7 mouse cellular contexts compared by ENCODE assay signal in the genomic region with DNA sequence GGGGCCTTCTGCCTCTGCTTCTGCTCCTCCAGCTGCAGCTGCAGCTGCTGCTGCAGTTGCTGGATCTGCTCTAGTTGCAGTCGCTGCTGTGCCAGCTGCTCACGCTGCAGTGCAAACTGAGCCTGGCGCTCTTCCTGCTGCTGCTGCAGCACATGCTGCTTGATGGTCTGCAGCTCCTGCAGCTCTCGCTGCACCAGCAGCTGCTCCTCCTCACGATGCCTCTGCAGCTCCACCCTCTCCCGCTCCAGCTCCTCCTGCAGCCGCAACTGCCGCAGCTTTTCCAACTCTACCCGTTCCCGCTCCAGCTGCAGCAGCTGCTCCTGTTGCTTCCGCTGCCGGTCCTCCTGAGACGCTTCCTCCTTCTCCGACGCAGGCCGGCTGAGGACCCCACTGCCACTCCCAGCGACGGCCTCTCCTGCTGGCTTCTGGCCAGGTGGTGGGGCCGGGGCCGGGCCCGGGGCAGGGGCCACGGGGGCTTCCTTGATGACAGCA. TPM values are rescaled to one million over a fixed set of nuclear protein-coding genes. Genes with fewer than 3 reads are reported as not detected.
DNase-seq lines count a peak whose midpoint lies in the region; ATAC-seq and TF ChIP-seq lines count a peak whose summit lies in the region.

No protein-coding gene starts in this region.

- H3K9ac ChIP-seq in lung, embryonic 14.5 days = peak overlapping the region; percentile 49
- H3K9ac ChIP-seq in forebrain, embryonic 13.5 days = 0 out of 2 replicates have a peak overlapping the region, but pooled peaks have one; percentile 3
- H3K9ac ChIP-seq in limb, embryonic 14.5 days (ENCODE audit: low read depth, low read length, severe bottlenecking) = peak overlapping the region; percentile 61
- H3K9ac ChIP-seq in neural tube, embryonic 13.5 days = peak overlapping the region; percentile 38; the same call in 1 of the 2 replicates

- peak; percentile 61 for DNase-seq in lung, embryonic 14.5 days
- no peak for DNase-seq in lung, postnatal 14 days
- peak; percentile 29 for DNase-seq in limb, embryonic 14.5 days (ENCODE audit: low spot score)
- no peak for DNase-seq in natural killer cell, adult 2 months (ENCODE audit: low spot score in 2 of 2)
- DNase-seq in layer of hippocampus, adult 9-11 months = no peak

- H3K9me3 ChIP-seq in lung, embryonic 14.5 days (ENCODE audit: low read depth, low read length) = no peaks in the 10 kb centered on the region
- H3K9me3 ChIP-seq in forebrain, embryonic 13.5 days (replicated peaks) = no peaks in the 10 kb centered on the region
- H3K9me3 ChIP-seq in limb, embryonic 14.5 days (ENCODE audit: control insufficient read depth, low read length) = no peaks in the 10 kb centered on the region
- no peaks in the 10 kb centered on the region for H3K9me3 ChIP-seq in neural tube, embryonic 13.5 days

- no peak for TF ChIP-seq POLR2A in limb, embryonic 14.5 days (IDR thresholded peaks at IDR 0.05; ENCODE audit: borderline replicate concordance, extremely low read depth, insufficient read depth, insufficient read length)

- H3K4me2 ChIP-seq in lung, embryonic 14.5 days = peak overlapping the region; percentile 67
- peak overlapping the region; percentile 39 for H3K4me2 ChIP-seq in forebrain, embryonic 13.5 days
- peak overlapping the region; percentile 52 for H3K4me2 ChIP-seq in limb, embryonic 14.5 days (replicated peaks; ENCODE audit: low read depth, low read length, severe bottlenecking)
- H3K4me2 ChIP-seq in neural tube, embryonic 13.5 days = peak overlapping the region; percentile 46

- TF ChIP-seq CTCF in lung, embryonic 14.5 days (IDR thresholded peaks at IDR 0.05; ENCODE audit: low read depth) = no peak

- H3K36me3 ChIP-seq in lung, embryonic 14.5 days (ENCODE audit: insufficient read depth) = no peaks in the 10 kb centered on the region
- peaks cover 79% of the 10 kb centered on the region for H3K36me3 ChIP-seq in forebrain, embryonic 13.5 days (ENCODE audit: poor library complexity, severe bottlenecking)
- H3K36me3 ChIP-seq in limb, embryonic 14.5 days (ENCODE audit: control insufficient read depth, insufficient read depth, low read length) = no peaks in the 10 kb centered on the region
- H3K36me3 ChIP-seq in neural tube, embryonic 13.5 days = peaks cover 94% of the 10 kb centered on the region

- no peak overlapping the region for H3K27ac ChIP-seq in lung, embryonic 14.5 days (ENCODE audit: low read depth)
- H3K27ac ChIP-seq in forebrain, embryonic 13.5 days = peak overlapping the region; percentile 42; the same call in 1 of the 2 replicates
- no peak overlapping the region for H3K27ac ChIP-seq in limb, embryonic 14.5 days (replicated peaks; ENCODE audit: low read depth, low read length)
- H3K27ac ChIP-seq in neural tube, embryonic 13.5 days (replicated peaks) = 0 out of 2 replicates have a peak overlapping the region, but pooled peaks have one; percentile 13

- 0 out of 2 replicates have a peak, but pooled peaks cover 5% of the 10 kb centered on the region for H3K4me1 ChIP-seq in lung, embryonic 14.5 days (ENCODE audit: insufficient read depth)
- H3K4me1 ChIP-seq in forebrain, embryonic 13.5 days = peaks cover 13% of the 10 kb centered on the region
- H3K4me1 ChIP-seq in limb, embryonic 14.5 days (ENCODE audit: control insufficient read depth, insufficient read depth, low read length) = peaks cover 9% of the 10 kb centered on the region
- peaks cover 9% of the 10 kb centered on the region for H3K4me1 ChIP-seq in neural tube, embryonic 13.5 days (replicated peaks)

- peaks cover 6% of the 10 kb centered on the region; the same call in 1 of the 2 replicates for H3K27me3 ChIP-seq in lung, embryonic 14.5 days (ENCODE audit: insufficient read depth, low read length)
- H3K27me3 ChIP-seq in forebrain, embryonic 13.5 days = no peaks in the 10 kb centered on the region
- H3K27me3 ChIP-seq in limb, embryonic 14.5 days (ENCODE audit: control insufficient read depth, insufficient read depth, low read length) = no peaks in the 10 kb centered on the region
- no peaks in the 10 kb centered on the region for H3K27me3 ChIP-seq in neural tube, embryonic 13.5 days

- 7% methylated on average over 22 of the region's 22 CpGs for WGBS in lung, embryonic 14.5 days
- 20% methylated on average over 22 of the region's 22 CpGs for WGBS in forebrain, embryonic 13.5 days
- WGBS in limb, embryonic 14.5 days = 7% methylated on average over 22 of the region's 22 CpGs
- WGBS in neural tube, embryonic 13.5 days = 22% methylated on average over 22 of the region's 22 CpGs

- peak overlapping the region; percentile 28 for H3K4me3 ChIP-seq in lung, embryonic 14.5 days (ENCODE audit: low read depth, low read length)
- no peak overlapping the region; the same call in 1 of the 2 replicates for H3K4me3 ChIP-seq in forebrain, embryonic 13.5 days
- peak overlapping the region; percentile 26 for H3K4me3 ChIP-seq in limb, embryonic 14.5 days (replicated peaks; ENCODE audit: low read length)
- peak overlapping the region; percentile 14; the same call in 1 of the 2 replicates for H3K4me3 ChIP-seq in neural tube, embryonic 13.5 days

- ATAC-seq in lung, embryonic 14.5 days (ENCODE audit: insufficient read depth) = no peak
- ATAC-seq in forebrain, embryonic 13.5 days = no peak
- peak; percentile 8; the same call in 1 of the 2 replicates for ATAC-seq in limb, embryonic 14.5 days (ENCODE audit: low FRiP score, low read depth)
- ATAC-seq in neural tube, embryonic 13.5 days (ENCODE audit: low read depth) = no peak

RNA-seq across cellular contexts. Expression of gene Apeh, which starts 16.7 kb away (rescaled TPM):
- 49.4 and 49.9 TPM in 2 replicates for polyA plus RNA-seq in lung, embryonic 14.5 days (2014; fragmentation: Nextera tagmentation; extraction: Ambion mirVana)
- 49.9 and 60.2 TPM in 2 replicates for polyA plus RNA-seq in forebrain, embryonic 13.5 days (2015; fragmentation: Nextera tagmentation; extraction: Ambion mirVana)
- 55.6 and 64.6 TPM in 2 replicates for polyA plus RNA-seq in limb, embryonic 14.5 days (2012; rRNA removed)
- polyA plus RNA-seq in limb, embryonic 14.5 days (2014; fragmentation: Nextera tagmentation; extraction: Ambion mirVana) = 38.6 and 41.3 TPM in 2 replicates
- 48.6 and 64.1 TPM in 2 replicates for polyA plus RNA-seq in neural tube, embryonic 13.5 days (2015; fragmentation: Nextera tagmentation; extraction: Ambion mirVana)

RNA-seq across cellular contexts. Expression of gene Rnf123, which starts 28.0 kb away (rescaled TPM):
- polyA plus RNA-seq in lung, embryonic 14.5 days (2014; fragmentation: Nextera tagmentation; extraction: Ambion mirVana) = 27.9 and 30.9 TPM in 2 replicates
- polyA plus RNA-seq in forebrain, embryonic 13.5 days (2015; fragmentation: Nextera tagmentation; extraction: Ambion mirVana) = 32.6 and 39.5 TPM in 2 replicates
- 67.9 and 89.0 TPM in 2 replicates for polyA plus RNA-seq in limb, embryonic 14.5 days (2012; rRNA removed)
- 32.4 and 33.0 TPM in 2 replicates for polyA plus RNA-seq in limb, embryonic 14.5 days (2014; fragmentation: Nextera tagmentation; extraction: Ambion mirVana)
- 43.8 and 44.0 TPM in 2 replicates for polyA plus RNA-seq in neural tube, embryonic 13.5 days (2015; fragmentation: Nextera tagmentation; extraction: Ambion mirVana)

RNA-seq across cellular contexts. Expression of gene Mst1, which starts 30.9 kb away (rescaled TPM):
- polyA plus RNA-seq in lung, embryonic 14.5 days (2014; fragmentation: Nextera tagmentation; extraction: Ambion mirVana) = 0.18 and 0.20 TPM in 2 replicates
- not detected in 2 replicates for polyA plus RNA-seq in forebrain, embryonic 13.5 days (2015; fragmentation: Nextera tagmentation; extraction: Ambion mirVana)
- 0.93 and 1.1 TPM in 2 replicates for polyA plus RNA-seq in limb, embryonic 14.5 days (2012; rRNA removed)
- 1.3 and 1.6 TPM in 2 replicates for polyA plus RNA-seq in limb, embryonic 14.5 days (2014; fragmentation: Nextera tagmentation; extraction: Ambion mirVana)
- 0.18 TPM in 1 of 2 replicates, not detected in the other for polyA plus RNA-seq in neural tube, embryonic 13.5 days (2015; fragmentation: Nextera tagmentation; extraction: Ambion mirVana)

RNA-seq across cellular contexts. Expression of gene Amigo3, which starts 58.2 kb away (rescaled TPM):
- polyA plus RNA-seq in lung, embryonic 14.5 days (2014; fragmentation: Nextera tagmentation; extraction: Ambion mirVana) = 3.1 and 3.4 TPM in 2 replicates
- polyA plus RNA-seq in forebrain, embryonic 13.5 days (2015; fragmentation: Nextera tagmentation; extraction: Ambion mirVana) = 2.1 and 3.0 TPM in 2 replicates
- polyA plus RNA-seq in limb, embryonic 14.5 days (2012; rRNA removed) = 5.0 and 6.8 TPM in 2 replicates
- polyA plus RNA-seq in limb, embryonic 14.5 days (2014; fragmentation: Nextera tagmentation; extraction: Ambion mirVana) = 4.7 and 4.8 TPM in 2 replicates
- 2.8 and 3.0 TPM in 2 replicates for polyA plus RNA-seq in neural tube, embryonic 13.5 days (2015; fragmentation: Nextera tagmentation; extraction: Ambion mirVana)

Comparison
In these comparisons a context has a peak if more than half of its experiments do, and no peak if none do; other contexts are left out.
1. DNase-seq: peak in lung, embryonic 14.5 days (single experiment) and limb, embryonic 14.5 days (single experiment); none in lung, postnatal 14 days (single experiment), natural killer cell, adult 2 months (0 of 2) and layer of hippocampus, adult 9-11 months (single experiment).
2. H3K27ac ChIP-seq: peak in forebrain, embryonic 13.5 days (single experiment) and neural tube, embryonic 13.5 days (single experiment); none in lung, embryonic 14.5 days (single experiment) and limb, embryonic 14.5 days (single experiment).
3. H3K9ac ChIP-seq: peak in every context shown above with its lines; median percentile 61 in limb, embryonic 14.5 days; 49 in lung, embryonic 14.5 days; 38 in neural tube, embryonic 13.5 days; 3 in forebrain, embryonic 13.5 days.
4. Peak in every context shown above with its lines, with median percentiles within 50 percentile points of each other: H3K4me2 ChIP-seq.